Mouse (Mus musculus): ENCODE measurements around the gene Ywhah. TPM values are rescaled to one million over a fixed set of nuclear protein-coding genes. Genes with fewer than 3 reads are reported as not detected.

Ywhah gene
- polyA plus RNA-seq, 1 experiment from 2014 or later = 732 TPM

Other genes starting within 250 kb of the Ywhah start
- 82.2 and 82.6 TPM in 2 replicates for gene Pisd, start 233.2 kb upstream of the Ywhah start, polyA plus RNA-seq (2015; fragmentation: Nextera tagmentation; extraction: Ambion mirVana)
- not detected in 2 replicates for gene Gm20671, start 191.7 kb upstream of the Ywhah start, polyA plus RNA-seq (2015; fragmentation: Nextera tagmentation; extraction: Ambion mirVana)
- 8.2 and 9.7 TPM in 2 replicates for gene Prr14l, start 164.6 kb upstream of the Ywhah start, polyA plus RNA-seq (2015; fragmentation: Nextera tagmentation; extraction: Ambion mirVana)
- 28.0 and 29.6 TPM in 2 replicates for gene Depdc5, start 155.1 kb upstream of the Ywhah start, polyA plus RNA-seq (2015; fragmentation: Nextera tagmentation; extraction: Ambion mirVana)
- not detected in 2 replicates for gene Slc5a1, start 85.4 kb downstream of the Ywhah start, polyA plus RNA-seq (2015; fragmentation: Nextera tagmentation; extraction: Ambion mirVana)
- gene Spon2, start 199.6 kb downstream of the Ywhah start, polyA plus RNA-seq (2015; fragmentation: Nextera tagmentation; extraction: Ambion mirVana) = 2.7 and 3.0 TPM in 2 replicates

All from neural tube, embryonic 13.5 days (tissue).